Mouse (Mus musculus): ENCODE measurements around the gene Slc25a42. TPM values are rescaled to one million over a fixed set of nuclear protein-coding genes. Genes with fewer than 3 reads are reported as not detected.
A peak's percentile ranks its signal among the peaks of the same experiment; 100 is the strongest.

The Slc25a42 gene
- polyA plus RNA-seq, 1 experiment from 2014 or later: 5.8 TPM

DNA sequence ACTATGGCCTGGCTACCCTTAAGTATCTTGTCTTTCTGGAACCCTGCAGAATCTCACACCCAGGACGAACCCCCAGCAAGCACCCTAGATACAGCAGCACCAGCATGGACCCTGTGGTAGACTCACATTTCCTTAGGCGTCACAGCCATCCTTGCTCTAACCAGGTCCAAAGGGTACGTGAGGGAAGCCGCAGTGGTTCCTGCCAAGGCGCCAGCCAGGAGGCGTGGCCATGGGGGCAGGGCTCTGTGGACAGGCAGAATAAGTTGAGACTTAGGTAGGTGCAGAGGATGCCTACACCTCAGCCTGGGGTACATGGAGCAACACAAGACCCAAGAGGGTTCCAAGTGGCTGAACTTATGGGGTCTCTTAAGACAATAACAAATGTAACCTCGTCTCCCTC, 23.4 kb downstream of the Slc25a42 start:
- Histone ChIP-seq H3K4me1 (no peaks in the 10 kb centered on the region), H3K27me3 (no peaks in the 10 kb centered on the region), H3K4me2 (no peak overlapping the region), H3K9ac (no peak overlapping the region), H3K27ac (no peak overlapping the region), H3K9me3 (no peaks in the 10 kb centered on the region), H3K4me3 (no peak overlapping the region), H3K36me3 (peaks cover 14% of the 10 kb centered on the region; the same call in 1 of the 2 replicates)
- 65% methylated on average over 7 of the region's 7 CpGs for WGBS
- ATAC-seq (ENCODE audit: insufficient number of reproducible peaks, low FRiP score, low TSS enrichment, low read depth): no peak

DNA sequence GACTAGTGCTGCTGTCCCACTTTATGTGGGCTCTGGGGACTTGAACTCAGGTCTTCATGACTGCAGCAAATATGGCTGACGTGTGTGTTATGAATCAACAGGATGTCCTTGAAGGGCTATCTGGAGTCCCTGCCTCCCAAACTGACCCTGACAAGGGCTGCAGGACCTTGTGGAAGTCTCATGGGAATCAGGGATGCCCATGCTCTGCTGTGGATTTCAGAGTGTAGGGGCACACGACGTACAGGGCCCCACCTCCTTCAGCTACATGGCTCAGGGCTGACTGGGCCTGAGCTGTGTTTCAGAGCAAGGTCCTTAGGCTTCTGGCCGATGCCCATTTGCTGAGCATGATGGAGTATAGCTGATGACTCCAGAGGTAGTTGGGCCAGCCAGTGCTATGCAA, 28.9 kb downstream of the Slc25a42 start:
- H3K27ac ChIP-seq: no peak overlapping the region
- no peaks in the 10 kb centered on the region for H3K27me3 ChIP-seq
- H3K36me3 ChIP-seq: peaks cover 42% of the 10 kb centered on the region
- H3K4me3 ChIP-seq: no peak overlapping the region
- H3K4me1 ChIP-seq: no peaks in the 10 kb centered on the region
- H3K9me3 ChIP-seq: no peaks in the 10 kb centered on the region
- H3K4me2 ChIP-seq: no peak overlapping the region
- ATAC-seq (ENCODE audit: insufficient number of reproducible peaks, low FRiP score, low TSS enrichment, low read depth): no peak
- H3K9ac ChIP-seq: no peak overlapping the region
- 87% methylated on average over 4 of the region's 4 CpGs for WGBS

DNA sequence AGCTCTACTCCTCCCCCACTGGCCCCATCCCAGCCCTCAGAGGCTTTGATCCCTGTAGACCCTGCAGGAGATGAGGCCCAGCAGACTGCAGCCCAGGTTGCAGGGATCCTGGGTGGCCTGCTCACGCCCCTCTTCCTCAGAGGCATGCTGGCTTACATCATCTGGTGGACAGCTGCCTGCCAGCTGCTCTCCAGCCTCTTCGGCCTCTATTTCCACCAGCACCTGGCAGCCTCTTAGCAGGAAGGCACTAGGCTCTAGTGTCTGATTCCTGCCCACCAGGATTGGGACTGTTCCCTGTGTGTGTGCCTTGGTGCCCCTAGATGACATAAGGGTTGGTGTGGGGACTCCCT, 30.2 kb downstream of the Slc25a42 start:
- Histone ChIP-seq H3K27me3 (no peaks in the 10 kb centered on the region), H3K36me3 (peaks cover 47% of the 10 kb centered on the region), H3K27ac (no peak overlapping the region), H3K4me1 (no peaks in the 10 kb centered on the region), H3K9me3 (no peaks in the 10 kb centered on the region), H3K4me2 (no peak overlapping the region), H3K9ac (no peak overlapping the region), H3K4me3 (no peak overlapping the region)
- WGBS: 40% methylated on average over 2 of the region's 2 CpGs
- no peak for ATAC-seq (ENCODE audit: insufficient number of reproducible peaks, low FRiP score, low TSS enrichment, low read depth)

DNA sequence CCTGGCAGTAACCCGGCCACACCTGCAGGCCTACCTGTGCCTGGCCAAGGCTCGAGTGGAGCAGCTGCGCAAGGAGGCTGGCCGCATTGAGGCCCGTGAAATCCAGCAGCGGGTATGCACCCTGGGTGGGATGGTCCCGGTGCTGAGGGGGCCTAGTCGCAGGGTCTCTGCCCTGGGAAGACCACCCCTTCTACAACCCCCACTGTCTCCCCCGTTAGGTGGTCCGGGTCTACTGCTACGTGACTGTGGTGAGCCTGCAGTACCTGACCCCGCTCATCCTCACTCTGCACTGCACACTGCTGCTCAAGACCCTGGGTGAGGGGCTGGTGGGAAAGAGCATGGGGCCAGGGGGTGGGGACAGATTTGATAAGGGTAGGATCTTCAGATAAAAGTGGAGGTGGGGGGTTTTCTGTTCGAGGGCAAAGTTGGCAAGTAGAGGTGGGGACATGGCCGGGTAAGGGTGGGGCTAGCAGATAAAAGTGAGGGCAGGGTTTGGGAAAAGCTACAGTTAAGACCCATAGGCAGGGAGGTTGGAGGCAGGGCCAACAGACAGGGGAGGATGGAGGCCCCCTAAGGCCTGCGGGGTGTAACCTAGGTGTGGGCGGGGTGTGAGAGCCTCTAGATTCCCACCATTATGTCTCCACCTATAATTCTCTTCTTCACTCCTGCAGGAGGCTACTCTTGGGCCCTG, 30.7 kb downstream of the Slc25a42 start:
- H3K4me2 ChIP-seq: no peak overlapping the region
- no peaks in the 10 kb centered on the region for H3K9me3 ChIP-seq
- no peak overlapping the region for H3K27ac ChIP-seq
- ATAC-seq (ENCODE audit: insufficient number of reproducible peaks, low FRiP score, low TSS enrichment, low read depth): 0 out of 2 replicates have a peak, but pooled peaks have one; percentile 22
- H3K9ac ChIP-seq: no peak overlapping the region
- H3K4me1 ChIP-seq: no peaks in the 10 kb centered on the region
- H3K36me3 ChIP-seq: peaks cover 51% of the 10 kb centered on the region
- H3K4me3 ChIP-seq: no peak overlapping the region
- WGBS: 58% methylated on average over 16 of the region's 16 CpGs
- H3K27me3 ChIP-seq: no peaks in the 10 kb centered on the region

DNA sequence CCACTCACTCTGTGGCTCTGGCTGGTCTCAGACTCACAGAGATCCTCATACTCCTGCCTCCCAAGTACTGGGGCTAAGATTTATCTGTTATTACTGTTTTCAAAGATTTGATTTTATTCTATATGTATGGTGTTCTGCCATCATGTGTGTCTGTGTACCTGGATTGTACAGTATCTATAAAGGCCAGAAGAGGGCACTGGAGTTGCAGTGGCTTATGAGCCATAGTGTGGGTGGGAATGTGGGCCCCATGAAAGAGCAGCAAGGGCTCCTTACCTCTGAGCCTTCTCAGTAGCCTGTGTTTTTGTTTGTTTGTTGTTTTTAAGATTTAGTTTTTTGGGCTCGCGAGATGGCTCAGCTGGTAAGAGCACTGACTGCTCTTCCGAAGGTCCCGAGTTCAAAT, 33.0 kb downstream of the Slc25a42 start:
- H3K36me3 ChIP-seq: peaks cover 56% of the 10 kb centered on the region
- no peak overlapping the region for H3K4me2 ChIP-seq
- ATAC-seq (ENCODE audit: insufficient number of reproducible peaks, low FRiP score, low TSS enrichment, low read depth): no peak
- peaks cover 6% of the 10 kb centered on the region for H3K4me1 ChIP-seq
- H3K9ac ChIP-seq: no peak overlapping the region
- H3K9me3 ChIP-seq: no peaks in the 10 kb centered on the region
- no peak overlapping the region for H3K4me3 ChIP-seq
- H3K27me3 ChIP-seq: no peaks in the 10 kb centered on the region
- H3K27ac ChIP-seq: no peak overlapping the region
- 97% methylated on average over 4 of the region's 4 CpGs for WGBS

DNA sequence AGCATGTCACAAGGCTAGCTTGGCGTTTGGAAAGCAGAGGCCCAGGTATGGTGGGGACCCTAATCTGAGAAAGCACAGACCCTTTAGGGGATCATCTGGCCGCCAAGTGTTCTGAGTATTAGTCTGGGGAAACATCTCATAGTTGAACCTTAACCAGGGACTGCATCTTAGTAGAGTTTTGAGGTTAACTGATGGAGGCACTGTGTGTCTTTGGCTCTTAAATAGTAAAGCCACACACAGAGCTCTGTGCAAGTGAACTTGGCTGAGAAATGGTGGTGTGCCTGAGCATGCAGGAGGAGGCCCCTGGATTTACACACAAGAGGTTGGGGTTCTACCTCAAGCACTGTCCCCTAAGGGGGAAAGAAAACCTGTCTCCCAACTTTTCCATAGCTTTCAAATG, 33.9 kb downstream of the Slc25a42 start:
- no peaks in the 10 kb centered on the region for H3K27me3 ChIP-seq
- H3K27ac ChIP-seq: no peak overlapping the region
- H3K4me3 ChIP-seq: no peak overlapping the region
- no peak overlapping the region for H3K4me2 ChIP-seq
- H3K9me3 ChIP-seq: no peaks in the 10 kb centered on the region
- H3K36me3 ChIP-seq: peaks cover 57% of the 10 kb centered on the region
- H3K9ac ChIP-seq: no peak overlapping the region
- ATAC-seq (ENCODE audit: insufficient number of reproducible peaks, low FRiP score, low TSS enrichment, low read depth): no peak
- WGBS: 87% methylated on average over 2 of the region's 2 CpGs
- H3K4me1 ChIP-seq: peaks cover 12% of the 10 kb centered on the region

DNA sequence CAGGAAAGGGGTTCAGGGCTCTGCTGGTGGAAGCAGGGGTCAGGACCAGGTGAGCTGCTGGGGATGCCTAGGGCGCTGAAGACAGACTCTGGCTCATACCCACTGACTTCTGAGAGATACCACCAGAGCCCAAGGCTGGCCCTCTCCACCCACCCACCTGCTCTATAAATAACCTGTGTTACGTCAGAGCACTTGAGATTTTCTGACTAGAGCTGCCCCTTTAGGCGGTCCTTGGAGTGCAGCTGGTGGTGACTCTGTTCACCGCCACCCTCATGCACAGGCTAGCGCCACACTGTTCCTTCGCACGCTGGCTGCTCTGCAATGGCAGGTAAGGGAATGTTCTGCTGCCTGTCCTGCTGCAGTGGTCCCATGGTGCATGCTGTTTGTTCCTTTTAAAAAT, 38.0 kb downstream of the Slc25a42 start:
- Histone ChIP-seq H3K4me3 (no peak overlapping the region), H3K9ac (no peak overlapping the region), H3K4me1 (peaks cover 24% of the 10 kb centered on the region), H3K36me3 (peaks cover 29% of the 10 kb centered on the region), H3K9me3 (no peaks in the 10 kb centered on the region), H3K4me2 (no peak overlapping the region), H3K27ac (no peak overlapping the region), H3K27me3 (no peaks in the 10 kb centered on the region)
- no peak for ATAC-seq (ENCODE audit: insufficient number of reproducible peaks, low FRiP score, low TSS enrichment, low read depth)
- WGBS: 84% methylated on average over 7 of the region's 7 CpGs

DNA sequence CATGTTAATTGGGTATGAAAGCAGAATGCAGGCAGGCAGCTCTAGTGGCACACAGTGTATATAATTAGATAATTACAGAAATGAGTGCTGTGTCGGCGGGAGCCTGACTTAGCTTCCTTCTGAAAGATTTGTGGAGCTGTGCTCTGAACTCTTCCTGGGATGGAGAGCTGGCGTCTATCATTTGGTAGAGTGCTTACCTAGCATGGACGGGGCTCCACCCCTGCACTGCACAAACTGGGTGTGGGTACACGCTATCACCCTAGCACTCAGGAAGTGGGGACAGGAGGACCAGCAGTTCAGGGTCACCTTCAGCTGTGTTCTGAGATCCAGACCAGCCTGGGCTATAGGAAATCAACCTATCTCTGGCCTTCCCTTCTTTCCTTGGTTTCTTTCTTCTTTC, 38.8 kb downstream of the Slc25a42 start:
- no peaks in the 10 kb centered on the region for H3K27me3 ChIP-seq
- peaks cover 22% of the 10 kb centered on the region for H3K36me3 ChIP-seq
- H3K4me3 ChIP-seq: 0 out of 2 replicates have a peak overlapping the region, but pooled peaks have one; percentile 75
- no peak overlapping the region for H3K9ac ChIP-seq
- 70% methylated on average over 5 of the region's 5 CpGs for WGBS
- H3K9me3 ChIP-seq: no peaks in the 10 kb centered on the region
- H3K4me1 ChIP-seq: peaks cover 24% of the 10 kb centered on the region
- ATAC-seq (ENCODE audit: insufficient number of reproducible peaks, low FRiP score, low TSS enrichment, low read depth): no peak
- H3K4me2 ChIP-seq: peak overlapping the region; percentile 49
- no peak overlapping the region for H3K27ac ChIP-seq

DNA sequence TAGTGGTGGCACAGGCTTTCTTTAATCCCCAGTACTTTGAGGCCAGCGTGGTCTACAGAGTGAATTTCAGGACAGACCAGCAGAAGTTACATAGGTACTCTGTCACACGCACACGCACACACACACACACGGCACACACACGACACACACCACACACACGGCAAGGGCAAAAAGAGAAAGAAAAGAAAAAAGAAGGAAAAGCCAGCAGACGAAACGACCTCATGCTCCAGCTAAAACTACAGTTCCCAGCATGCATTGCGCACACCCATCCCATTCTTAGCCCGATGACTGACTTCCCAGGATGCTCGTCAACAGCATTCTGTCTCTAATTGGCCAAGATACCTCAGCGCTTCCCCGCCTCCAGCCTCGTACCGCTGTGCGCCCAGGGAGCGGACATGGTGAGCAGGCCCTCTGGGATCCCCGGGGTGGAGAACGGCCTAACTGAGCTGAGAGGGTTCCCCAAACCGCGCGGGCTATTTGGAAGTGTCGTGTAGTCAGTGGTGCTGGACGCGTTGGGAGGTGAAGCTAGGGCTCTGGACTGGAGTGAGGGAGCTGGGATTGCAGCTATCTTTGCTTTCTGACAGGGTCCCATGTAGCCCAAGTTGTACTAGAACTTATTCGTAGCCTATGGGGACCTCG, 39.9 kb downstream of the Slc25a42 start, which contains the start of gene Tmem161a:
TSS of gene Tmem161a (plus strand) at position 314 of the 639 bp plus-strand sequence.
- Histone ChIP-seq H3K36me3 (peaks cover 12% of the 10 kb centered on the region), H3K9me3 (no peaks in the 10 kb centered on the region), H3K27ac (peak within 1 kb of the TSS; percentile 61), H3K4me2 (peak within 1 kb of the TSS; percentile 49), H3K4me3 (peak within 1 kb of the TSS; percentile 75), H3K4me1 (peaks cover 24% of the 10 kb centered on the region), H3K27me3 (no peaks in the 10 kb centered on the region), H3K9ac (peak within 1 kb of the TSS; percentile 65)
- WGBS: 2% methylated on average over 27 of the region's 27 CpGs
- ATAC-seq (ENCODE audit: insufficient number of reproducible peaks, low FRiP score, low TSS enrichment, low read depth): peak; percentile 92

DNA sequence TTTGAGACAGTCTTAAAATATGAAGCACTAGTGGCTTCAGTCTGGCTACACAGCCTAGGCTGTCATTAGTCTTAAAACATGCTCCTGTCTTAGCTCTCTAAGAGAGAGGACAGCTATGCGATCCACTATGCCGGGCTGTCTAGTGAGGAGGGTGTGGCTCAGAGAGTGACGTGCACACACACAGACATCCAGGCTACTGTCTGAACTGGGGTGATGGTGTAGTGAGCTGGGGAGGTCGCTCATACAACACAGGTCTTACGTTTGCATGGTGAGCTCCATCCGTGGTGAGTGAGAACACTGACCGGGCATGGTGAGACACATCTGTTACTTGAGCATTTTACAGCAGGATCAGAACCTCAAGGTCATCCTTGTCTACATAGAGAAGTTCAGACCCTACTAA, 40.9 kb downstream of the Slc25a42 start:
- no peak overlapping the region for H3K27ac ChIP-seq
- ATAC-seq (ENCODE audit: insufficient number of reproducible peaks, low FRiP score, low TSS enrichment, low read depth): no peak
- H3K4me1 ChIP-seq: peaks cover 31% of the 10 kb centered on the region
- peaks cover 3% of the 10 kb centered on the region; the same call in 1 of the 2 replicates for H3K27me3 ChIP-seq
- no peak overlapping the region for H3K9ac ChIP-seq
- H3K4me3 ChIP-seq: no peak overlapping the region
- WGBS: 85% methylated on average over 7 of the region's 7 CpGs
- H3K36me3 ChIP-seq: peaks cover 6% of the 10 kb centered on the region
- 0 out of 2 replicates have a peak overlapping the region, but pooled peaks have one; percentile 49 for H3K4me2 ChIP-seq
- no peaks in the 10 kb centered on the region for H3K9me3 ChIP-seq

DNA sequence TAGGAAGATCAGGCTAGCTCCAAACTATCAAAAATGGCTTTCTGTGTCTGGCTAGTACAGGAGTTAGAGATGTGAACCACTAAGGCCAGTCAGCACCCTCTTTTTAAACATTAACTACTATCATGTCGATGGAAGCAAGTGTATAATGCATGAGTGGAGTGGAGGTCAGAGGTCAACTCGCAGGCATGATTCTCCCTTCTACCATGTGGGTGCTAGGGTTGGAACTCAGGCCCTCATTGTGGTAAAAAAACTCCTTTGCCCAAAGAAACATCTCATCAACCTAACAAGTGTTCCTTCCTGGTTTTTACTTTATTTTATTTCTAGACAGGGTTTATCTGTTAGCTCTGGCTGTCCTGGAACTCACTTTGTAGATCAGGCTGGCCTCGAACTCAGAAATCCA, 41.4 kb downstream of the Slc25a42 start:
- Histone ChIP-seq H3K4me3 (no peak overlapping the region), H3K4me1 (peaks cover 31% of the 10 kb centered on the region), H3K9ac (no peak overlapping the region), H3K36me3 (peaks cover 5% of the 10 kb centered on the region), H3K27me3 (peaks cover 8% of the 10 kb centered on the region), H3K4me2 (no peak overlapping the region), H3K27ac (no peak overlapping the region), H3K9me3 (no peaks in the 10 kb centered on the region)
- WGBS: 74% methylated on average over 3 of the region's 3 CpGs
- ATAC-seq (ENCODE audit: insufficient number of reproducible peaks, low FRiP score, low TSS enrichment, low read depth): no peak

DNA sequence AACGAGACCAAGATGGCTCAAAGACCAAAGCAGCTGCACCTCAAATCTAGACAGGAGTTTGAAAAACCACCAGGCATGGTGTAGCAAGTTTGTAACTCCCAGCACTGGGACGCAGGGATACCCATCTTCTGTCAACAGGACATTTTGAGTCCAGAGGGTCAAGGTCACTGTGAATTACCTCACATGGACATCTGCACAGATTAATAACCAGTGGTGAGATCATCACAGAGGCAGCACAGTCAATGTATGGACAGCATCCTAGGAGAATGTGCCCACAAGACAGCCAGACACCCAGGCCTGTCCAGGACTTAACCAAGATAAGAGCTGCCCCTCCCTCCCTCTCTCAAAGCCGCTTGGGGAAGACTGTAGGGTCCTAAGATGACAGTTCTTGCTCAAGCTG, 42.0 kb downstream of the Slc25a42 start:
- Histone ChIP-seq H3K4me2 (no peak overlapping the region), H3K9me3 (no peaks in the 10 kb centered on the region), H3K4me3 (no peak overlapping the region), H3K9ac (no peak overlapping the region), H3K36me3 (peaks cover 4% of the 10 kb centered on the region; the same call in 1 of the 2 replicates), H3K27ac (no peak overlapping the region), H3K4me1 (peaks cover 31% of the 10 kb centered on the region), H3K27me3 (peaks cover 14% of the 10 kb centered on the region)
- ATAC-seq (ENCODE audit: insufficient number of reproducible peaks, low FRiP score, low TSS enrichment, low read depth): no peak
- WGBS: 82% methylated on average over 3 of the region's 3 CpGs
